Mouse (Mus musculus) fat pad, adult 2 months (tissue): Measurements from ENCODE around the gene Bcl7c.

Experiments
- DNase-seq: peaks from one replicate; pipeline ENCODE4 v3.0.0-alpha.2; 2011; ENCODE audit warnings: low read depth, low spot score; ENCODE audit errors: extremely low read depth

The Bcl7c gene

GRCm38 (mm10) chr7:127685304-127686018 is 23.3 kb downstream of the Bcl7c start:
- DNase-seq, result no peak

GRCm38 (mm10) chr7:127681888-127682553 is 26.7 kb downstream of the Bcl7c start:
- DNase-seq, result no peak

GRCm38 (mm10) chr7:127680541-127680940 is 28.2 kb downstream of the Bcl7c start:
- no peak for DNase-seq

GRCm38 (mm10) chr7:127678811-127679210 is 29.9 kb downstream of the Bcl7c start:
- DNase-seq, result no peak

- DNase-seq, result peak; percentile 50
Observed at GRCm38 (mm10) chr7:127677609-127678008, 31.1 kb downstream of the Bcl7c start.

GRCm38 (mm10) chr7:127677077-127677476 is 31.7 kb downstream of the Bcl7c start:
- no peak for DNase-seq

GRCm38 (mm10) chr7:127675391-127675811 is 33.3 kb downstream of the Bcl7c start:
- DNase-seq, result peak; percentile 59

GRCm38 (mm10) chr7:127674977-127675376 is 33.8 kb downstream of the Bcl7c start:
- DNase-seq, result no peak

- no peak for DNase-seq
Observed at GRCm38 (mm10) chr7:127672776-127673175, 36.0 kb downstream of the Bcl7c start.

- DNase-seq, result no peak
Observed at GRCm38 (mm10) chr7:127671880-127672774, 36.6 kb downstream of the Bcl7c start.

GRCm38 (mm10) chr7:127667171-127667570 is 41.6 kb downstream of the Bcl7c start:
- no peak for DNase-seq

GRCm38 (mm10) chr7:127666679-127667078 is 42.1 kb downstream of the Bcl7c start:
- DNase-seq, result no peak

GRCm38 (mm10) chr7:127666066-127666654 is 42.6 kb downstream of the Bcl7c start:
- no peak for DNase-seq

GRCm38 (mm10) chr7:127662926-127663325 is 45.8 kb downstream of the Bcl7c start:
- no peak for DNase-seq

- DNase-seq, result no peak
Observed at GRCm38 (mm10) chr7:127661833-127662232, 46.9 kb downstream of the Bcl7c start.

- DNase-seq, result no peak
Observed at GRCm38 (mm10) chr7:127660882-127661281, 47.9 kb downstream of the Bcl7c start.

GRCm38 (mm10) chr7:127656946-127657345 is 51.8 kb downstream of the Bcl7c start:
- no peak for DNase-seq

- no peak for DNase-seq
Observed at GRCm38 (mm10) chr7:127654318-127654717, 54.4 kb downstream of the Bcl7c start.

GRCm38 (mm10) chr7:127652050-127652449 is 56.7 kb downstream of the Bcl7c start:
- DNase-seq, result no peak

- DNase-seq, result no peak
Observed at GRCm38 (mm10) chr7:127651624-127652023, 57.1 kb downstream of the Bcl7c start.

- DNase-seq, result no peak
Observed at GRCm38 (mm10) chr7:127649206-127649605, 59.5 kb downstream of the Bcl7c start.
